Mouse (Mus musculus) heart, embryonic 13.5 days (tissue): Measurements from ENCODE around the gene Pcna. TPM values are rescaled to one million over a fixed set of nuclear protein-coding genes. Genes with fewer than 3 reads are reported as not detected.
A peak's percentile ranks its signal among the peaks of the same experiment; 100 is the strongest.

Experiments used
- ATAC-seq: fragments of 200-750 bp; cut with Nextera tagmentation; 2 replicates; pipeline ENCODE4 v1.8.0; 2017; ENCODE audit warnings: moderate TSS enrichment; ENCODE audit not compliant: insufficient number of reproducible peaks, low FRiP score, low TSS enrichment; ENCODE audit errors: extremely low read depth
- H3K27ac ChIP-seq: fragments of 300-500 bp; sonication (generic); replicated peaks from 2 replicates; pipeline ENCODE4 v1.5.1; 2015; ENCODE audit warnings: moderate library complexity, mild to moderate bottlenecking, inconsistent platforms
- H3K27me3 ChIP-seq: fragments of 300-500 bp; sonication (generic); replicated peaks from 2 replicates; pipeline ENCODE4 v1.6.1; 2015; ENCODE audit warnings: mild to moderate bottlenecking, inconsistent platforms
- H3K36me3 ChIP-seq: fragments of 300-500 bp; sonication (generic); 2 replicates; pipeline ENCODE4 v1.6.1; 2015; ENCODE audit warnings: mild to moderate bottlenecking, inconsistent platforms
- H3K4me1 ChIP-seq: fragments of 300-500 bp; sonication (generic); 2 replicates; pipeline ENCODE4 v1.6.1; 2015; ENCODE audit warnings: inconsistent platforms
- H3K4me2 ChIP-seq: fragments of 300-500 bp; sonication (generic); 2 replicates; pipeline ENCODE4 v1.6.1; 2015; ENCODE audit warnings: inconsistent platforms, mild to moderate bottlenecking, moderate library complexity
- H3K4me3 ChIP-seq: fragments of 300-500 bp; sonication (generic); 2 replicates; pipeline ENCODE4 v1.5.1; 2015; ENCODE audit warnings: moderate library complexity, mild to moderate bottlenecking, inconsistent platforms
- H3K9ac ChIP-seq: fragments of 300-500 bp; sonication (generic); 2 replicates; pipeline ENCODE4 v1.6.1; 2015; ENCODE audit warnings: inconsistent platforms, mild to moderate bottlenecking, moderate library complexity
- H3K9me3 ChIP-seq: fragments of 300-500 bp; sonication (generic); 2 replicates; pipeline ENCODE4 v1.6.1; 2016; ENCODE audit warnings: inconsistent platforms
- WGBS: fragments of 180-500 bp; shearing (Covaris S2); methylation state at CpG from one replicate; pipeline ENCODE4 v1.1.7; 2015; ENCODE audit warnings: mixed read lengths; 5-methylcytosine and 5-hydroxymethylcytosine counted together
- polyA plus RNA-seq: library from polyadenylated mRNA; unstranded; fragments of >200 nt; fragmentation: Nextera tagmentation; extraction: Ambion mirVana; gene quantifications from 2 replicates; pipeline ENCODE4 v1.2.1, GENCODE M21; 2015

Gene Pcna
- polyA plus RNA-seq, 1 experiment from 2014 or later: 167 TPM

GRCm38 (mm10) chr2:132284492-132285139 is 31.5 kb upstream of the Pcna start:
- Histone ChIP-seq H3K27ac (peak overlapping the region; percentile 81), H3K36me3 (peaks cover 10% of the 10 kb centered on the region), H3K4me2 (peak overlapping the region; percentile 31), H3K27me3 (no peaks in the 10 kb centered on the region), H3K9me3 (no peaks in the 10 kb centered on the region), H3K4me1 (peaks cover 60% of the 10 kb centered on the region), H3K4me3 (no peak overlapping the region), H3K9ac (0 out of 2 replicates have a peak overlapping the region, but pooled peaks have one; percentile 41)
- WGBS: 58% methylated on average over 12 of the region's 12 CpGs
- peak; percentile 11; the same call in 1 of the 2 replicates for ATAC-seq

GRCm38 (mm10) chr2:132283236-132284070 is 30.3 kb upstream of the Pcna start:
- H3K4me2 ChIP-seq: peak overlapping the region; percentile 51
- H3K9ac ChIP-seq: peak overlapping the region; percentile 66
- no peak for ATAC-seq
- no peaks in the 10 kb centered on the region for H3K27me3 ChIP-seq
- H3K9me3 ChIP-seq: no peaks in the 10 kb centered on the region
- peaks cover 11% of the 10 kb centered on the region for H3K36me3 ChIP-seq
- peak overlapping the region; percentile 81 for H3K27ac ChIP-seq
- 48% methylated on average over 15 of the region's 15 CpGs for WGBS
- no peak overlapping the region for H3K4me3 ChIP-seq
- H3K4me1 ChIP-seq: peaks cover 60% of the 10 kb centered on the region

GRCm38 (mm10) chr2:132282453-132283174 is 29.5 kb upstream of the Pcna start:
- 23% methylated on average over 12 of the region's 12 CpGs for WGBS
- ATAC-seq: no peak
- Histone ChIP-seq H3K4me1 (peaks cover 60% of the 10 kb centered on the region), H3K27me3 (no peaks in the 10 kb centered on the region), H3K4me2 (peak overlapping the region; percentile 51), H3K36me3 (peaks cover 14% of the 10 kb centered on the region), H3K27ac (peak overlapping the region; percentile 81), H3K4me3 (no peak overlapping the region), H3K9me3 (no peaks in the 10 kb centered on the region), H3K9ac (peak overlapping the region; percentile 66)

GRCm38 (mm10) chr2:132281560-132282452 is 28.7 kb upstream of the Pcna start:
- Histone ChIP-seq H3K27me3 (no peaks in the 10 kb centered on the region), H3K4me3 (no peak overlapping the region), H3K27ac (peak overlapping the region; percentile 81; the same call in 1 of the 2 replicates), H3K9me3 (no peaks in the 10 kb centered on the region), H3K36me3 (peaks cover 14% of the 10 kb centered on the region), H3K4me1 (peaks cover 57% of the 10 kb centered on the region), H3K9ac (peak overlapping the region; percentile 33; the same call in 1 of the 2 replicates), H3K4me2 (peak overlapping the region; percentile 51)
- 56% methylated on average over 10 of the region's 10 CpGs for WGBS
- ATAC-seq: no peak

GRCm38 (mm10) chr2:132280518-132281120 is 27.5 kb upstream of the Pcna start:
- Histone ChIP-seq H3K9ac (no peak overlapping the region), H3K27ac (no peak overlapping the region), H3K36me3 (peaks cover 14% of the 10 kb centered on the region), H3K4me3 (no peak overlapping the region), H3K27me3 (no peaks in the 10 kb centered on the region), H3K4me2 (no peak overlapping the region), H3K9me3 (no peaks in the 10 kb centered on the region), H3K4me1 (peaks cover 49% of the 10 kb centered on the region)
- WGBS: 88% methylated on average over 10 of the region's 10 CpGs
- ATAC-seq: no peak

- Histone ChIP-seq H3K27ac (no peak overlapping the region), H3K9ac (no peak overlapping the region), H3K27me3 (no peaks in the 10 kb centered on the region), H3K36me3 (peaks cover 11% of the 10 kb centered on the region), H3K9me3 (no peaks in the 10 kb centered on the region), H3K4me2 (no peak overlapping the region), H3K4me3 (no peak overlapping the region), H3K4me1 (peaks cover 43% of the 10 kb centered on the region)
- WGBS: 82% methylated on average over 4 of the region's 4 CpGs
- ATAC-seq: no peak
Observed at GRCm38 (mm10) chr2:132279978-132280377, 26.9 kb upstream of the Pcna start.

- Histone ChIP-seq H3K4me1 (peaks cover 38% of the 10 kb centered on the region), H3K4me3 (no peak overlapping the region), H3K27ac (no peak overlapping the region), H3K36me3 (peaks cover 11% of the 10 kb centered on the region), H3K9ac (no peak overlapping the region), H3K27me3 (no peaks in the 10 kb centered on the region), H3K4me2 (no peak overlapping the region), H3K9me3 (no peaks in the 10 kb centered on the region)
- ATAC-seq: no peak
- 67% methylated on average over 3 of the region's 3 CpGs for WGBS
Observed at GRCm38 (mm10) chr2:132279336-132279882, 26.3 kb upstream of the Pcna start.

- peaks cover 11% of the 10 kb centered on the region for H3K36me3 ChIP-seq
- WGBS: 71% methylated on average over 8 of the region's 8 CpGs
- peaks cover 27% of the 10 kb centered on the region for H3K4me1 ChIP-seq
- ATAC-seq: no peak
- H3K9ac ChIP-seq: no peak overlapping the region
- no peak overlapping the region for H3K27ac ChIP-seq
- no peaks in the 10 kb centered on the region for H3K9me3 ChIP-seq
- no peaks in the 10 kb centered on the region for H3K27me3 ChIP-seq
- H3K4me3 ChIP-seq: no peak overlapping the region
- no peak overlapping the region for H3K4me2 ChIP-seq
Observed at GRCm38 (mm10) chr2:132278273-132278853, 25.2 kb upstream of the Pcna start.

- no peaks in the 10 kb centered on the region for H3K9me3 ChIP-seq
- peaks cover 13% of the 10 kb centered on the region; the same call in 1 of the 2 replicates for H3K4me1 ChIP-seq
- H3K27ac ChIP-seq: no peak overlapping the region
- 70% methylated on average over 4 of the region's 4 CpGs for WGBS
- ATAC-seq: no peak
- H3K4me2 ChIP-seq: no peak overlapping the region
- H3K9ac ChIP-seq: no peak overlapping the region
- no peaks in the 10 kb centered on the region for H3K27me3 ChIP-seq
- no peak overlapping the region for H3K4me3 ChIP-seq
- peaks cover 11% of the 10 kb centered on the region for H3K36me3 ChIP-seq
Observed at GRCm38 (mm10) chr2:132276249-132276648, 23.1 kb upstream of the Pcna start.

- H3K4me2 ChIP-seq: no peak overlapping the region
- 74% methylated on average over 4 of the region's 4 CpGs for WGBS
Observed at GRCm38 (mm10) chr2:132275527-132275926, 22.4 kb upstream of the Pcna start.

More at GRCm38 (mm10) chr2:132275527-132275926, 22.4 kb upstream of the Pcna start:
- no peaks in the 10 kb centered on the region for H3K27me3 ChIP-seq
- H3K9me3 ChIP-seq: no peaks in the 10 kb centered on the region
- no peak overlapping the region for H3K27ac ChIP-seq
- no peak overlapping the region for H3K9ac ChIP-seq
- ATAC-seq: no peak
- no peak overlapping the region for H3K4me3 ChIP-seq
- H3K36me3 ChIP-seq: peaks cover 6% of the 10 kb centered on the region
- H3K4me1 ChIP-seq: peaks cover 19% of the 10 kb centered on the region
